In the genomic region with DNA sequence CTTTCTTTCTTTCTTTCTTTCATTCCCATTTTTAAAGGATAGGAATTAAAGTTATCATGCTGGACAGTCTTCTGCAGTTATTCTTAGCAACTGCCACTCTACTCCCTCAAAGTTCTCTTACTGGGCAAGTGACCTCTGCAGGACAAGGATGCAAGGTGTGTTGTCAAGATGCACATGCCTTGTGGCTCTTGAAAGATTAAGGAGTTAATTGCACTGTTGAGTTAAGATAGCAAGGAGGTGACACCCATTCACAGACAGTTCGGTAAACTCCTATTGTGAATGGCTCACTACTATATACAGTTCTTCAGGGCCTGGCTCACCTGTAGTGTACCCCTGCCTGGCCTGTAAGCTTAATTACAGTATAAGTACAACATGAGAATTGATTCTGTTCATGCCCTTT, we compare ENCODE assay signal across 9 mouse cellular contexts. TPM values are rescaled to one million over a fixed set of nuclear protein-coding genes. Genes with fewer than 3 reads are reported as not detected.
DNase-seq lines count a peak whose midpoint lies in the region; ATAC-seq and TF ChIP-seq lines count a peak whose summit lies in the region.
"Had no signal": no experiment of that assay in that cellular context is flagged by ENCODE, and none has a peak within 500 bp of the region (broad histone marks: within the 10 kb centered on the region; RNA-seq: fewer than 3 reads in every experiment).

No protein-coding gene starts in this region.

- H3K27me3 ChIP-seq in lung, postnatal 0 days (replicated peaks; ENCODE audit: insufficient read depth, low read length) = no peaks in the 10 kb centered on the region
- H3K27me3 ChIP-seq in forebrain, embryonic 12.5 days = no peaks in the 10 kb centered on the region
- H3K27me3 ChIP-seq in liver, adult 2 months (ENCODE audit: control insufficient read depth, insufficient read depth, low read length) = no peaks in the 10 kb centered on the region
- no peaks in the 10 kb centered on the region for H3K27me3 ChIP-seq in stomach, postnatal 0 days (ENCODE audit: control insufficient read depth, insufficient read depth, low read length)

- TF ChIP-seq POLR2A in liver, adult 2 months (IDR thresholded peaks at IDR 0.05; ENCODE audit: extremely low read depth, insufficient read depth, low read length) = no peak

- H3K27ac ChIP-seq in lung, postnatal 0 days (ENCODE audit: low read length) = no peak overlapping the region
- no peak overlapping the region for H3K27ac ChIP-seq in forebrain, embryonic 12.5 days
- no peak overlapping the region for H3K27ac ChIP-seq in liver, adult 2 months (replicated peaks; ENCODE audit: insufficient read depth, low read depth, low read length)
- H3K27ac ChIP-seq in stomach, postnatal 0 days (replicated peaks) = no peak overlapping the region

- ATAC-seq in lung, postnatal 0 days = no peak
- ATAC-seq in forebrain, embryonic 12.5 days (ENCODE audit: low FRiP score) = no peak
- ATAC-seq in stomach, postnatal 0 days (ENCODE audit: low FRiP score, low TSS enrichment) = no peak

- H3K4me3 ChIP-seq in lung, postnatal 0 days (ENCODE audit: low read depth, low read length) = 0 out of 2 replicates have a peak overlapping the region, but pooled peaks have one; percentile 90
- H3K4me3 ChIP-seq in forebrain, embryonic 12.5 days (replicated peaks) = peak overlapping the region; percentile 87
- peak overlapping the region; percentile 80; the same call in 1 of the 2 replicates for H3K4me3 ChIP-seq in liver, adult 2 months (ENCODE audit: insufficient read depth, low read depth, low read length)
- peak overlapping the region; percentile 85; the same call in 1 of the 2 replicates for H3K4me3 ChIP-seq in stomach, postnatal 0 days (ENCODE audit: low read depth, low read length)

- no peak for DNase-seq in lung, postnatal 0 days (ENCODE audit: low spot score)
- no peak for DNase-seq in lung, postnatal 25 days (ENCODE audit: low spot score)
- DNase-seq in liver, adult 2 months (ENCODE audit: extremely low read depth, low read depth, low spot score) = no peak
- DNase-seq in stomach, postnatal 0 days (ENCODE audit: low spot score) = no peak
- no peak for DNase-seq in testis, postnatal 14 days (ENCODE audit: low spot score)
- no peak for DNase-seq in right cerebral cortex, postnatal 36 days (ENCODE audit: low spot score in 2 of 2)
- DNase-seq in frontal cortex, postnatal 36 days (ENCODE audit: low spot score in 2 of 2) = no peak

- peaks cover 34% of the 10 kb centered on the region; the same call in 1 of the 2 replicates for H3K79me2 ChIP-seq in liver, adult 2 months (ENCODE audit: control insufficient read depth, insufficient read depth, low read length)

- H3K4me2 ChIP-seq in lung, postnatal 0 days (replicated peaks; ENCODE audit: low read depth, low read length) = peak overlapping the region; percentile 73
- peak overlapping the region; percentile 88 for H3K4me2 ChIP-seq in forebrain, embryonic 12.5 days
- H3K4me2 ChIP-seq in stomach, postnatal 0 days (replicated peaks; ENCODE audit: low read depth) = peak overlapping the region; percentile 86

- peaks cover 11% of the 10 kb centered on the region; the same call in 1 of the 2 replicates for H3K4me1 ChIP-seq in lung, postnatal 0 days (ENCODE audit: insufficient read depth, low read depth, low read length)
- H3K4me1 ChIP-seq in forebrain, embryonic 12.5 days = peaks cover 28% of the 10 kb centered on the region
- peaks cover 15% of the 10 kb centered on the region; the same call in 1 of the 2 replicates for H3K4me1 ChIP-seq in liver, adult 2 months (ENCODE audit: control insufficient read depth, insufficient read depth, low read length)
- H3K4me1 ChIP-seq in stomach, postnatal 0 days (replicated peaks; ENCODE audit: control insufficient read depth, insufficient read depth) = no peaks in the 10 kb centered on the region

- no peak for TF ChIP-seq EP300 in lung, postnatal 0 days (IDR thresholded peaks at IDR 0.05)
- no peak for TF ChIP-seq EP300 in stomach, postnatal 0 days (optimal IDR thresholded peaks at IDR 0.05)

- TF ChIP-seq CTCF in lung, postnatal 0 days (IDR thresholded peaks at IDR 0.05) = no peak
- TF ChIP-seq CTCF in liver, adult 2 months (IDR thresholded peaks at IDR 0.05; ENCODE audit: low read depth, low read length) = no peak
- TF ChIP-seq CTCF in stomach, postnatal 0 days (IDR thresholded peaks at IDR 0.05; ENCODE audit: low read depth) = no peak

- no peaks in the 10 kb centered on the region for H3K9me3 ChIP-seq in lung, postnatal 0 days (ENCODE audit: low read length)
- no peaks in the 10 kb centered on the region for H3K9me3 ChIP-seq in forebrain, embryonic 12.5 days
- no peaks in the 10 kb centered on the region for H3K9me3 ChIP-seq in stomach, postnatal 0 days (ENCODE audit: control insufficient read depth, low read length)

- 17% methylated on average over 1 of the region's 1 CpGs for WGBS in lung, postnatal 0 days
- 38% methylated on average over 1 of the region's 1 CpGs for WGBS in forebrain, embryonic 12.5 days
- WGBS in liver, adult 2 months = 5% methylated on average over 1 of the region's 1 CpGs
- 17% methylated on average over 1 of the region's 1 CpGs for WGBS in stomach, postnatal 0 days

- H3K9ac ChIP-seq in lung, postnatal 0 days (replicated peaks; ENCODE audit: low read depth) = peak overlapping the region; percentile 89; the same call in 1 of the 2 replicates
- peak overlapping the region; percentile 91 for H3K9ac ChIP-seq in forebrain, embryonic 12.5 days
- H3K9ac ChIP-seq in liver, adult 2 months (ENCODE audit: low read depth, low read length) = peak overlapping the region; percentile 50
- H3K9ac ChIP-seq in stomach, postnatal 0 days (ENCODE audit: low read length) = peak overlapping the region; percentile 51; the same call in 1 of the 2 replicates

- H3K36me3 ChIP-seq in lung, postnatal 0 days (ENCODE audit: insufficient read depth, low read length) = no peaks in the 10 kb centered on the region
- H3K36me3 ChIP-seq in forebrain, embryonic 12.5 days (replicated peaks) = peaks cover 12% of the 10 kb centered on the region; the same call in 1 of the 2 replicates
- peaks cover 8% of the 10 kb centered on the region for H3K36me3 ChIP-seq in liver, adult 2 months (ENCODE audit: control insufficient read depth, insufficient read depth, low read length)
- H3K36me3 ChIP-seq in stomach, postnatal 0 days (ENCODE audit: control insufficient read depth, insufficient read depth, low read length) = no peaks in the 10 kb centered on the region

RNA-seq across cellular contexts. Expression of gene Canx, which starts 1.6 kb away (rescaled TPM):
- 168 and 186 TPM in 2 replicates for polyA plus RNA-seq in lung, postnatal 0 days (2015; fragmentation: Nextera tagmentation; extraction: Ambion mirVana)
- polyA plus RNA-seq in forebrain, embryonic 12.5 days (2016; fragmentation: Nextera tagmentation; extraction: Ambion mirVana) = 287 and 298 TPM in 2 replicates
- 315 and 350 TPM in 2 replicates for total RNA-seq in liver, adult 2 months (2014; rRNA removed)
- 58.2 and 73.8 TPM in 2 replicates for polyA plus RNA-seq in liver, adult 2 months (2012; rRNA removed)
- 171 and 181 TPM in 2 replicates for polyA plus RNA-seq in stomach, postnatal 0 days (2015; fragmentation: Nextera tagmentation; extraction: Ambion mirVana)

RNA-seq across cellular contexts. Expression of gene Cby3, which starts 30.4 kb away (rescaled TPM):
- polyA plus RNA-seq in lung, postnatal 0 days (2015; fragmentation: Nextera tagmentation; extraction: Ambion mirVana) = 0.40 and 0.53 TPM in 2 replicates
- not detected in 2 replicates for polyA plus RNA-seq in forebrain, embryonic 12.5 days (2016; fragmentation: Nextera tagmentation; extraction: Ambion mirVana)
- total RNA-seq in liver, adult 2 months (2014; rRNA removed) = not detected in 2 replicates
- not detected in 2 replicates for polyA plus RNA-seq in liver, adult 2 months (2012; rRNA removed)
- polyA plus RNA-seq in stomach, postnatal 0 days (2015; fragmentation: Nextera tagmentation; extraction: Ambion mirVana) = 0.15 and 0.28 TPM in 2 replicates
- total RNA-seq: neutrophil, adult 5-6 weeks had no signal

RNA-seq across cellular contexts. Expression of gene Maml1, which starts 31.7 kb away (rescaled TPM):
- 5.2 and 6.2 TPM in 2 replicates for polyA plus RNA-seq in lung, postnatal 0 days (2015; fragmentation: Nextera tagmentation; extraction: Ambion mirVana)
- 5.5 and 5.9 TPM in 2 replicates for polyA plus RNA-seq in forebrain, embryonic 12.5 days (2016; fragmentation: Nextera tagmentation; extraction: Ambion mirVana)
- 3.1 and 4.0 TPM in 2 replicates for total RNA-seq in liver, adult 2 months (2014; rRNA removed)
- polyA plus RNA-seq in liver, adult 2 months (2012; rRNA removed) = 7.2 and 8.3 TPM in 2 replicates
- 2.4 TPM in 2 replicates for polyA plus RNA-seq in stomach, postnatal 0 days (2015; fragmentation: Nextera tagmentation; extraction: Ambion mirVana)

RNA-seq across cellular contexts. Expression of gene Hnrnph1, which starts 52.9 kb away (rescaled TPM):
- 154 and 172 TPM in 2 replicates for polyA plus RNA-seq in lung, postnatal 0 days (2015; fragmentation: Nextera tagmentation; extraction: Ambion mirVana)
- 734 and 740 TPM in 2 replicates for polyA plus RNA-seq in forebrain, embryonic 12.5 days (2016; fragmentation: Nextera tagmentation; extraction: Ambion mirVana)
- total RNA-seq in liver, adult 2 months (2014; rRNA removed) = 84.3 and 97.1 TPM in 2 replicates
- 13.7 and 17.6 TPM in 2 replicates for polyA plus RNA-seq in liver, adult 2 months (2012; rRNA removed)
- 113 and 115 TPM in 2 replicates for polyA plus RNA-seq in stomach, postnatal 0 days (2015; fragmentation: Nextera tagmentation; extraction: Ambion mirVana)
